Mouse (Mus musculus): ENCODE measurements at regions not wholly inside any gene's neighbourhood (a gene's known extent, or its start where the extent isn't known, plus 50 kb on each side); places are given as distances from the start of the nearest gene placed in this dataset.

- DNase-seq (ENCODE audit: low spot score) (no peak), ATAC-seq (ENCODE audit: insufficient read depth, low FRiP score, low TSS enrichment) (no peak)
- 93% methylated on average over 6 of the region's 6 CpGs for WGBS
Observed at GRCm38 (mm10) chr4:5450417-5450816, 657.3 kb upstream of the Impad1 start.

DNA sequence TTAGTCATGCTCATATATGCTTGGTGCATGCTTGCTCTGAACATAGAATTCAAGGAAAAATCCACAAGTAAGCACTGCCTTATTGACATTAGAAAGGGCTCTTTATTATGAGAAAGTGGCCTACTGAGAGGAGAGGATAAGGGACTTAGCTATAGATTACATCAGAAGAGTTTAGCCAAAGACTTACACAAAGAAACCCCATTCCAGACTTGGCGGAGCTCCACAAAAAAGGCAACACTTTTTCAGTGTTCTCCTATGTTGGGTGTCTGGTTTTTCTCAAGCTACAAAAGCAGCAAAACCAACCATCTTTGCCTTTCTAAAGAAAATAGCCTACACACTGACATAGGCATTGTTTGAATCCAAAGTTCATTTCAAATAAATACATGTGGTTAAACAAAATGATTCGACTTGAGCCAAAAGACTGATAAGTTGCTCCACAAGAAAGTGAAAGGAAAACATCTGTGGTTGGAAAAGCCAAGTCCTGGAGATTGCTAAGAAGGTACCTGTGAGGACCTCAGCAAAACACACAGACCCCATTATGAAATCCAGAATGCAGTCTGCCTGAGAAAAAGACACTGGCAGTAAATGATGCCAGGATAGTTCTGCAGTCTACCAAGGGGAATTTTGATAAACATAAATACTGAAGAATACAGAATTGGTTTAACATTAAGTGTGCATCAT, 648.3 kb upstream of the Impad1 start:
- no peaks in the 10 kb centered on the region for H3K36me3 ChIP-seq (ENCODE audit: control insufficient read depth, insufficient read depth, low read length)
- no peak overlapping the region for H3K4me3 ChIP-seq (ENCODE audit: low read depth, low read length)
- no peak overlapping the region for H3K27ac ChIP-seq (ENCODE audit: low read depth, low read length)
- no peaks in the 10 kb centered on the region for H3K4me1 ChIP-seq (ENCODE audit: control insufficient read depth, insufficient read depth, low read length)
- no peaks in the 10 kb centered on the region for H3K9me3 ChIP-seq (ENCODE audit: control insufficient read depth, low read length)
- 88% methylated on average over 2 of the region's 2 CpGs for WGBS
- no peak overlapping the region for H3K9ac ChIP-seq (ENCODE audit: low read length)
- no peak for DNase-seq (ENCODE audit: low spot score)
- H3K4me2 ChIP-seq (ENCODE audit: low read depth), result no peak overlapping the region
- ATAC-seq (ENCODE audit: insufficient read depth, low FRiP score, low TSS enrichment), result no peak
- no peaks in the 10 kb centered on the region for H3K27me3 ChIP-seq (ENCODE audit: control insufficient read depth, insufficient read depth, low read length)

More at GRCm38 (mm10) chr4:5450417-5450816, 657.3 kb upstream of the Impad1 start:
- H3K36me3 ChIP-seq (ENCODE audit: control insufficient read depth, insufficient read depth, low read length), result no peaks in the 10 kb centered on the region
- H3K4me2 ChIP-seq (ENCODE audit: low read depth), result no peak overlapping the region
- no peaks in the 10 kb centered on the region for H3K27me3 ChIP-seq (ENCODE audit: control insufficient read depth, insufficient read depth, low read length)
- H3K9ac ChIP-seq (ENCODE audit: low read length), result no peak overlapping the region
- no peaks in the 10 kb centered on the region for H3K4me1 ChIP-seq (ENCODE audit: control insufficient read depth, insufficient read depth, low read length)
- no peak overlapping the region for H3K27ac ChIP-seq (ENCODE audit: low read depth, low read length)
- no peaks in the 10 kb centered on the region for H3K9me3 ChIP-seq (ENCODE audit: control insufficient read depth, low read length)
- no peak overlapping the region for H3K4me3 ChIP-seq (ENCODE audit: low read depth, low read length)

DNA sequence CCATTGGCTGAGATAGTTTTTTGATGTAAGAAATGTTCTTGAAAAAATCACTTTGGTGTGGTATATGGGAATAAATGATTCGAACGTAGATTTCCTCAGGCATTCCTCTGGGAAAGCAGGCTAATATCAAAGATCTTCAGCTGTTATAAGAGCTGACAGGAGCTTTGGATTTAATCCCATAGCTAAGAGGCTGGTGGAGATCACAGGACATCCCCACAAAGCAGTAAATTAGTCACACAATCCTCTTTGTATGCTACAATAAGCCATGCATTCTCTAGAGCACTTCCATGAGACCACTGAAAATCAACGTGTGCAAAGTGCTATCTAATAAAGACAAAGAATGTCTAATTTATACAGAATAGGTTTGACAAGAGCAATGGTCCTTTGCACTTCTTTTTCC, 643.9 kb upstream of the Impad1 start:
- Histone ChIP-seq H3K27ac (ENCODE audit: low read depth, low read length) (no peak overlapping the region), H3K27me3 (ENCODE audit: control insufficient read depth, insufficient read depth, low read length) (no peaks in the 10 kb centered on the region), H3K4me2 (ENCODE audit: low read depth) (no peak overlapping the region), H3K4me3 (ENCODE audit: low read depth, low read length) (no peak overlapping the region), H3K9me3 (ENCODE audit: control insufficient read depth, low read length) (no peaks in the 10 kb centered on the region), H3K36me3 (ENCODE audit: control insufficient read depth, insufficient read depth, low read length) (no peaks in the 10 kb centered on the region), H3K4me1 (ENCODE audit: control insufficient read depth, insufficient read depth, low read length) (no peaks in the 10 kb centered on the region), H3K9ac (ENCODE audit: low read length) (no peak overlapping the region)
- 76% methylated on average over 3 of the region's 3 CpGs for WGBS
- ATAC-seq (ENCODE audit: insufficient read depth, low FRiP score, low TSS enrichment) (no peak), DNase-seq (ENCODE audit: low spot score) (no peak)

Measured in neural tube, embryonic 11.5 days (tissue).